Mouse (Mus musculus): ENCODE measurements at regions not wholly inside any gene's neighbourhood (a gene's known extent, or its start where the extent isn't known, plus 50 kb on each side); places are given as distances from the start of the nearest gene placed in this dataset.

GRCm38 (mm10) chr1:36016566-36016965, 51.6 kb upstream of the Hs6st1 start:
- H3K4me3 ChIP-seq (replicated peaks; ENCODE audit: low read length), result peak overlapping the region; percentile 32
- H3K9me3 ChIP-seq (ENCODE audit: low read length), result peaks cover 48% of the 10 kb centered on the region
- peaks cover 18% of the 10 kb centered on the region for H3K36me3 ChIP-seq (ENCODE audit: insufficient read depth, low read length)
- H3K27me3 ChIP-seq (ENCODE audit: insufficient read depth, low read length), result no peaks in the 10 kb centered on the region
- H3K4me1 ChIP-seq (replicated peaks; ENCODE audit: low read depth, low read length), result peaks cover 93% of the 10 kb centered on the region
- TF ChIP-seq CTCF (conservative IDR thresholded peaks at IDR 0.05; ENCODE audit: low read length) (no peak), NANOG (IDR thresholded peaks at IDR 0.05; ENCODE audit: borderline replicate concordance, low read length) (no peak)

GRCm38 (mm10) chr1:36017061-36017461, 51.1 kb upstream of the Hs6st1 start:
- Histone ChIP-seq H3K9me3 (ENCODE audit: low read length) (peaks cover 45% of the 10 kb centered on the region), H3K4me1 (replicated peaks; ENCODE audit: low read depth, low read length) (peaks cover 88% of the 10 kb centered on the region), H3K27me3 (ENCODE audit: insufficient read depth, low read length) (no peaks in the 10 kb centered on the region), H3K36me3 (ENCODE audit: insufficient read depth, low read length) (peaks cover 15% of the 10 kb centered on the region), H3K4me3 (replicated peaks; ENCODE audit: low read length) (peak overlapping the region; percentile 32)
- TF ChIP-seq POU5F1 (IDR thresholded peaks at IDR 0.05; ENCODE audit: borderline replicate concordance, low read length) (no peak), NANOG (IDR thresholded peaks at IDR 0.05; ENCODE audit: borderline replicate concordance, low read length) (0 out of 2 replicates have a peak, but pooled peaks have one; percentile 36), CTCF (conservative IDR thresholded peaks at IDR 0.05; ENCODE audit: low read length) (no peak)

GRCm38 (mm10) chr1:36017656-36018055, 50.5 kb upstream of the Hs6st1 start:
- peak overlapping the region; percentile 32 for H3K4me3 ChIP-seq (replicated peaks; ENCODE audit: low read length)
- peaks cover 12% of the 10 kb centered on the region for H3K36me3 ChIP-seq (ENCODE audit: insufficient read depth, low read length)
- no peaks in the 10 kb centered on the region for H3K27me3 ChIP-seq (ENCODE audit: insufficient read depth, low read length)
- TF ChIP-seq NANOG (IDR thresholded peaks at IDR 0.05; ENCODE audit: borderline replicate concordance, low read length) (no peak), POU5F1 (IDR thresholded peaks at IDR 0.05; ENCODE audit: borderline replicate concordance, low read length) (no peak), CTCF (conservative IDR thresholded peaks at IDR 0.05; ENCODE audit: low read length) (no peak)
- peaks cover 82% of the 10 kb centered on the region for H3K4me1 ChIP-seq (replicated peaks; ENCODE audit: low read depth, low read length)
- peaks cover 39% of the 10 kb centered on the region for H3K9me3 ChIP-seq (ENCODE audit: low read length)

All from E14TG2a.4 (cell line).